Mouse (Mus musculus): ENCODE results near the gene Sash3. TPM values are rescaled to one million over a fixed set of nuclear protein-coding genes. Genes with fewer than 3 reads are reported as not detected.

Gene Sash3
- polyA plus RNA-seq, 1 experiment = 0.56 TPM

DNA sequence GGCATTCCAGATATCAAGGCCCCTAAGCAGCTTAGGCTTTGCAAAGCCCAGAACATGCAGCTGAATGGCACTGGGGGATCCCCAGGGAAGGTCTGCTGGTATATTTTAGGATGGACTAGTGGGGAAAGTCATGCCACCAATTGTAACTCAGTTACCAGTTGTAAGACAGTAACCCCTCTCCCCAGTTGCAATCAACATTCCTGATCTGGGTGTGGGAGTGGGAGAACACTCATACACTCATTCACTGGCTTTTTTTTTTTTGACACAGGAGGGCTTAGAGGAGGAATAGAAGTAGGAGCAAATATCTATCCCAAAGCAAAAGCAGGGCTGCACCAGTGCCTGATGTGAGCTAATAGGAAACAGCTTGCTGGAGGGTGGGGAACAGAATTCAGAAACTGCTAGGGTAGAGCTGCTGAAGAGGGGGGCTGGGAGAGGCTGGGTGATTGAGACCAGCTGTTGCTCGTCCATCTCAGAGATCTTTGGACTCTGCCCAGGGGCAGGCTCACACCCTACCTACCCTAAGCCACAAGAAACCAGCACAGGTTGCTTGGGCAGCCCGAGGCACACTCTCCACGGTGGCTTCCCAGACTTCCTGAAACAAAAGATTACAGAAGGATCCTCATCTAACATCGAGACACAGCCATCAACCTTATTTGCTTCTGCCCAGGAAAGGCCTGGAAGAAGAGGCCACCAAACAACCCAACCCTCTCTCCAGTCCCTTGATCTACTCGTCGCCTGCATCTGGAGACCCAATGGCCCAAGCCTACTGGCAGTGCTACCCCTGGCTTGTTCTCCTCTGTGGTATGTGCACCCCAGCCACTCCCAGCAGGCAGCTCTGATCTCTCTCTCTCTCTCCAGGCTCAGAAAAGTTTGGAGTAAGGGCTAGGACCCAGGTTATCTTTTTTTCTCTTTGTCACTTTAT lies 37.6 kb upstream of the Sash3 start, which contains the start of gene Xpnpep2:
Xpnpep2 (plus strand) TSS at position 332 of the 922 bp plus-strand sequence.
- Histone ChIP-seq H3K27ac (ENCODE audit: insufficient read depth, low read length) (no peak within 1 kb of the TSS), H3K4me3 (replicated peaks; ENCODE audit: insufficient read depth, low read depth, low read length) (no peak within 1 kb of the TSS), H3K27me3 (ENCODE audit: control insufficient read depth, insufficient read depth, low read length) (no peaks in the 10 kb centered on the region), H3K4me1 (ENCODE audit: control insufficient read depth, insufficient read depth, low read length) (peaks cover 4% of the 10 kb centered on the region; the same call in 1 of the 2 replicates)
- WGBS = 72% methylated on average over 6 of the region's 6 CpGs
- no peak for DNase-seq
- no peak for TF ChIP-seq POLR2A (IDR thresholded peaks at IDR 0.05; ENCODE audit: borderline replicate concordance, insufficient read depth, low read length)
- TF ChIP-seq CTCF (IDR thresholded peaks at IDR 0.05; ENCODE audit: borderline replicate concordance, insufficient read depth, low read depth, low read length) = no peak

- 84% methylated on average over 3 of the region's 3 CpGs for WGBS
- Histone ChIP-seq H3K4me1 (ENCODE audit: control insufficient read depth, insufficient read depth, low read length) (peaks cover 3% of the 10 kb centered on the region; the same call in 1 of the 2 replicates), H3K27me3 (ENCODE audit: control insufficient read depth, insufficient read depth, low read length) (no peaks in the 10 kb centered on the region), H3K4me3 (replicated peaks; ENCODE audit: insufficient read depth, low read depth, low read length) (no peak overlapping the region), H3K27ac (ENCODE audit: insufficient read depth, low read length) (no peak overlapping the region)
- no peak for DNase-seq
- TF ChIP-seq CTCF (IDR thresholded peaks at IDR 0.05; ENCODE audit: borderline replicate concordance, insufficient read depth, low read depth, low read length) (no peak), POLR2A (IDR thresholded peaks at IDR 0.05; ENCODE audit: borderline replicate concordance, insufficient read depth, low read length) (no peak)
These were observed 37.0 kb upstream of the Sash3 start for GRCm38 (mm10) chrX:48109316-48109655.

DNA sequence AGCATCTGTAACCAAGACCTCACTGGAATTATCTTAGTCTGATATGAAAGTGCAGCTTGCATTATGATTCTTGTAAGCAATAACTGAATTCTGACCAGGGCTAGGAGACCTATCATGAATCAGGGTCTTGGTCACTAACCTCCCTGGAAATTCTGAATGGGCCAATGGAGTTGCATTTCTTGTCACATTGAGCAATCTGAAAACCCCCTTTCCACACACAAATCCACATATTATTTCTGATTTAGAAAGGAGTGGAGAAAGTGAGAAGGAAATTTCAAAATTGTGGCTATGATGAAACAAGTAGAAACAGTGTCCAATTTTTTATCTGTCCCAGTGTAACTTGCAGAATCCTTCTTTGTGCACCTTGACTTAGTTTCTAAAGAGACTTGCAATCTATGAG lies 26.9 kb upstream of the Sash3 start:
- TF ChIP-seq POLR2A (IDR thresholded peaks at IDR 0.05; ENCODE audit: borderline replicate concordance, insufficient read depth, low read length) = no peak
- no peak for TF ChIP-seq CTCF (IDR thresholded peaks at IDR 0.05; ENCODE audit: borderline replicate concordance, insufficient read depth, low read depth, low read length)
- Histone ChIP-seq H3K4me3 (replicated peaks; ENCODE audit: insufficient read depth, low read depth, low read length) (no peak overlapping the region), H3K4me1 (ENCODE audit: control insufficient read depth, insufficient read depth, low read length) (no peaks in the 10 kb centered on the region; the same call in 1 of the 2 replicates)

GRCm38 (mm10) chrX:48124132-48125071 lies 21.8 kb upstream of the Sash3 start:
- WGBS = 18% methylated on average over 17 of the region's 17 CpGs
- Histone ChIP-seq H3K27ac (ENCODE audit: insufficient read depth, low read length) (no peak overlapping the region), H3K4me1 (ENCODE audit: control insufficient read depth, insufficient read depth, low read length) (no peaks in the 10 kb centered on the region; the same call in 1 of the 2 replicates), H3K4me3 (replicated peaks; ENCODE audit: insufficient read depth, low read depth, low read length) (peak overlapping the region; percentile 29), H3K27me3 (ENCODE audit: control insufficient read depth, insufficient read depth, low read length) (no peaks in the 10 kb centered on the region)
- DNase-seq = peak; percentile 71 to 79
- TF ChIP-seq POLR2A (IDR thresholded peaks at IDR 0.05; ENCODE audit: borderline replicate concordance, insufficient read depth, low read length) (no peak), CTCF (IDR thresholded peaks at IDR 0.05; ENCODE audit: borderline replicate concordance, insufficient read depth, low read depth, low read length) (peak; percentile 79)

More for the DNA sequence above, 26.9 kb upstream of the Sash3 start:
- Histone ChIP-seq H3K27ac (ENCODE audit: insufficient read depth, low read length) (no peak overlapping the region), H3K27me3 (ENCODE audit: control insufficient read depth, insufficient read depth, low read length) (no peaks in the 10 kb centered on the region)
- DNase-seq = no peak

DNA sequence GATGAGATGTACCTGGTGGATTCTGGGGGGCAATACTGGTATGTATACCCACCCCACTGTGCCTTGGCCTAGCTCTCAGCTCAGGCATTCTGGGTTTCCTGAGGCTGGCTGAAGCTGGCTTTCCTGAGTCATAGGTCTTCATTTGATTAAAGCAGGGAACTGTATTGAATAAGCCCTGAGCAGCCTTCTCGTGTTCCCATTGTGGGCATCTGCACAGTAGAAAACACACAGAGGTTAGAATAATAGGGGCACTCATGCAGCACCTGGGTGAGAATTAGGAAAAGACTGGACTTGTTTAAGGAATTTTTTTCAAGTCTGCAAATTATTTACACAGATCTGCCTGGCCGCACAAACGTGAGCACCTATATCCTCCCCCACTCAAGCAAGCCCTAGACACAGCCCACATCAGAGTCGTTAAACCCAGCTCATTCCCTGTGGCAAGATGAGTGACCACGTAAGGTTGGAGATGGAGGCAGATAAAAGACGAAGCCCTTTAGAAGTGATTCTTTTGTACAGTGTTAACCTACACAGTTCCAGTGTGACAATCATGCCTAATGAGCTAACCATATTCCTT lies 19.2 kb upstream of the Sash3 start:
- DNase-seq = no peak
- H3K27ac ChIP-seq (ENCODE audit: insufficient read depth, low read length) = no peak overlapping the region
- H3K4me1 ChIP-seq (ENCODE audit: control insufficient read depth, insufficient read depth, low read length) = no peaks in the 10 kb centered on the region; the same call in 1 of the 2 replicates
- no peak for TF ChIP-seq POLR2A (IDR thresholded peaks at IDR 0.05; ENCODE audit: borderline replicate concordance, insufficient read depth, low read length)
- no peak for TF ChIP-seq CTCF (IDR thresholded peaks at IDR 0.05; ENCODE audit: borderline replicate concordance, insufficient read depth, low read depth, low read length)
- no peak overlapping the region for H3K4me3 ChIP-seq (replicated peaks; ENCODE audit: insufficient read depth, low read depth, low read length)
- WGBS = 80% methylated on average over 6 of the region's 6 CpGs
- no peaks in the 10 kb centered on the region for H3K27me3 ChIP-seq (ENCODE audit: control insufficient read depth, insufficient read depth, low read length)

DNA sequence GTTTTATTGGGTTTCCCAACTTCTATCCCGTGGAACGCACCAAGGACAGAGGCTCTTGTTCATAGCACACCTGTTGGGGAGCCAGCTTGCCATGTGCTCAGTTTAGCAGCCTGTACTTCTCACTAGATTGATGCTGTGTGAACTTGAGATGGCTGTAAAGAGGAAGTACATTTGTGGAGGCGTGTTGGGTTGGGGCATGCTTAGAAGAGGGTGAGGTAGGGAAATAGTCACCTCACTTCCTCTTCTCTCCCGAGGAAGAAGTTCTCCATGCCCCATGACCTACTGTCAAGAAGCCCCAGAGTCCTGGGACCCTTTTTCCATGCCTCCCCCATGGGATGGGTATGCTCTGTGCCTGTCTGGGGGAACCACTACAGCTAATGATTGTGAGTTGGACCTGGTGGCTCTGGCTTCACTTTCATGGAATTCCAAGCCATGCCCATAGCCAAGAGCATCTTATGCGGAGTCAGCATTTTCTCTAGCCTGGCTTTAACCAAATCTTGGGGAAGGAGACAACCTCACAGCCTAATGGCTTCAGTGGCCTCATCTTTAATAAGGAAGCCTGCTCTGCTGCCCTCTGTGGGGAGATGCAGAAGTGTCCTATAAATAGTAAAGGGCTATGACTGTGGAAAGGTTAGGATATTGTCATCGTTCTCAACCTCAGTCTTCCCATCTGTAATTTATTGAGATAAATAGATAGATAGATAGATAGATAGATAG lies 18.6 kb upstream of the Sash3 start:
- no peak overlapping the region for H3K4me3 ChIP-seq (replicated peaks; ENCODE audit: insufficient read depth, low read depth, low read length)
- no peaks in the 10 kb centered on the region; the same call in 1 of the 2 replicates for H3K4me1 ChIP-seq (ENCODE audit: control insufficient read depth, insufficient read depth, low read length)
- 82% methylated on average over 6 of the region's 6 CpGs for WGBS
- TF ChIP-seq POLR2A (IDR thresholded peaks at IDR 0.05; ENCODE audit: borderline replicate concordance, insufficient read depth, low read length) = no peak
- no peak for TF ChIP-seq CTCF (IDR thresholded peaks at IDR 0.05; ENCODE audit: borderline replicate concordance, insufficient read depth, low read depth, low read length)
- H3K27me3 ChIP-seq (ENCODE audit: control insufficient read depth, insufficient read depth, low read length) = no peaks in the 10 kb centered on the region
- no peak for DNase-seq
- H3K27ac ChIP-seq (ENCODE audit: insufficient read depth, low read length) = no peak overlapping the region

- no peak for DNase-seq
- Histone ChIP-seq H3K4me3 (replicated peaks; ENCODE audit: insufficient read depth, low read depth, low read length) (no peak overlapping the region), H3K4me1 (ENCODE audit: control insufficient read depth, insufficient read depth, low read length) (no peaks in the 10 kb centered on the region; the same call in 1 of the 2 replicates), H3K27ac (ENCODE audit: insufficient read depth, low read length) (no peak overlapping the region), H3K27me3 (ENCODE audit: control insufficient read depth, insufficient read depth, low read length) (no peaks in the 10 kb centered on the region)
- WGBS = 94% methylated on average over 1 of the region's 1 CpGs
- no peak for TF ChIP-seq CTCF (IDR thresholded peaks at IDR 0.05; ENCODE audit: borderline replicate concordance, insufficient read depth, low read depth, low read length)
- TF ChIP-seq POLR2A (IDR thresholded peaks at IDR 0.05; ENCODE audit: borderline replicate concordance, insufficient read depth, low read length) = no peak
These were observed 17.1 kb upstream of the Sash3 start for GRCm38 (mm10) chrX:48129167-48129566.
